Mouse (Mus musculus) brown adipose tissue, adult 24 weeks (tissue): ENCODE measurements around the gene Plbd1. TPM values are rescaled to one million over a fixed set of nuclear protein-coding genes. Genes with fewer than 3 reads are reported as not detected.

Source experiments
- H3K27ac ChIP-seq: fragments of 200-500 bp; replicated peaks from 2 replicates; pipeline ENCODE4 v1.5.1; 2012; ENCODE audit warnings: low read depth, mild to moderate bottlenecking, low read length
- H3K4me1 ChIP-seq: fragments of 200-500 bp; 2 replicates; pipeline ENCODE4 v1.6.1; 2012; ENCODE audit warnings: low read length, mixed read lengths; ENCODE audit not compliant: control insufficient read depth, insufficient read depth, insufficient read length
- H3K4me3 ChIP-seq: fragments of 200-500 bp; 2 replicates; pipeline ENCODE4 v1.5.1; 2012; ENCODE audit warnings: low read depth, mild to moderate bottlenecking, low read length, moderate library complexity; ENCODE audit not compliant: insufficient read depth
- polyA plus RNA-seq: library from polyadenylated mRNA; stranded (reverse); fragments of >200 nt; gene quantifications from 2 replicates; pipeline ENCODE4 v1.2.4, GENCODE M21; 2012; ENCODE audit not compliant: missing spikeins, insufficient read depth, insufficient read length

Plbd1 gene
- polyA plus RNA-seq, 1 experiment, result 251 TPM

DNA sequence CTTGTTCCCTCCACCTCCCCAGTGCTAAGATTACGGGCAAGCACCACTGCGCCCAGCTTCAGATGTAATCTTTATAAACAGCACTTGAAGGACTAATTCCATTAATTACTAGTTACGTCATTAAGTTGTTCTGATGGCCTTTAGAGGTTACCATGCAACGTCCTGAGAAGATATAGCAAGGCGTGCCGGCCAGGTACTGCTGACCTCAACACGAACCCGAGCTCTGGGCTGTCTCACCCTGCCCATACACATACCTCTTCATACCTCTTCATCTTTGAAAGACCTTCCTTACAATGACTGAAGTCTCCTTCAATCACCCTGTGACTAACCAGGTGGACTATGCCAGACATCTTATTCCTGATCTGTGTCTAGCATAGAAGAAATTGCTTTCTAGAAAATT lies 30.2 kb downstream of the Plbd1 start:
- H3K4me1 ChIP-seq, result no peaks in the 10 kb centered on the region
- H3K4me3 ChIP-seq, result no peak overlapping the region
- no peak overlapping the region for H3K27ac ChIP-seq

DNA sequence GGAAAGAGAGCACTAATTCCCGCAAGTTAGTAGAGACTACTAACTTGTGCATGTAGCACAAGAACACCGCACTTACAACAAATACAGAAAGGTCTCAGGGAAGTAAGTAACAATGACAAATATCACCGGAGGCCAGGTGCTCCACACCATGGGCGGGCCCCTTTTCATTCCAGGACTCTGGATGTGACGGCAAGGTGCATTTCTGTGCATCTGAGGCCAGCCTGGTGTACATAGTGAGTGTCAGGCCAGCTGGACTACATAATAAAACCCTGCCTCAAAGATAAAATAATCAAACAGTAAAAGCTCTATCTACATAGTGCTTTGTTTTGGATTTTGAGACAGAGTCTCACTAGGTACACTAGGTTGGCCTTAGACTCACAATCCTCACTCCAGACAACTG lies 32.1 kb downstream of the Plbd1 start:
- Histone ChIP-seq H3K27ac (no peak overlapping the region), H3K4me3 (no peak overlapping the region)

DNA sequence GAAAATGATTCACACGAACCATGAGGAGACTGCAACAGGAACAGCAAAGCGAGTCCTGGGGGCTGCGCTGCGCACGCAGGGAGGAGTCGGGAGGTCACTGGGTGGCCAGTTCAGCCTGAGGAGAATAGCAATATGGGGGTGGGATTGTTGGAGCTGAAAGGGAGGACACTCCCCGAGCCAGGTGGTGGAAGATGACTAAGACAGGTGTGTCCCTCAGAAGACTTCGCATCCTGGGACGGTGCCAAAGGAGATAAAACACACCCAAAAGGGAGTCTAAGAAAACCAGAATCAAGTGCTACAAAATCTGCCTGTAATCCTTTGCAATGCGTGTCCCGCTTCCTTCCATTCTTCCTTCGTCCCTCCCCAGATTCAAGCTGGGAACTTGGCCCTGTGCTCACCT lies 36.3 kb downstream of the Plbd1 start:
- Histone ChIP-seq H3K4me1 (no peaks in the 10 kb centered on the region), H3K4me3 (no peak overlapping the region), H3K27ac (no peak overlapping the region)

More for the DNA sequence above, 32.1 kb downstream of the Plbd1 start:
- no peaks in the 10 kb centered on the region for H3K4me1 ChIP-seq

DNA sequence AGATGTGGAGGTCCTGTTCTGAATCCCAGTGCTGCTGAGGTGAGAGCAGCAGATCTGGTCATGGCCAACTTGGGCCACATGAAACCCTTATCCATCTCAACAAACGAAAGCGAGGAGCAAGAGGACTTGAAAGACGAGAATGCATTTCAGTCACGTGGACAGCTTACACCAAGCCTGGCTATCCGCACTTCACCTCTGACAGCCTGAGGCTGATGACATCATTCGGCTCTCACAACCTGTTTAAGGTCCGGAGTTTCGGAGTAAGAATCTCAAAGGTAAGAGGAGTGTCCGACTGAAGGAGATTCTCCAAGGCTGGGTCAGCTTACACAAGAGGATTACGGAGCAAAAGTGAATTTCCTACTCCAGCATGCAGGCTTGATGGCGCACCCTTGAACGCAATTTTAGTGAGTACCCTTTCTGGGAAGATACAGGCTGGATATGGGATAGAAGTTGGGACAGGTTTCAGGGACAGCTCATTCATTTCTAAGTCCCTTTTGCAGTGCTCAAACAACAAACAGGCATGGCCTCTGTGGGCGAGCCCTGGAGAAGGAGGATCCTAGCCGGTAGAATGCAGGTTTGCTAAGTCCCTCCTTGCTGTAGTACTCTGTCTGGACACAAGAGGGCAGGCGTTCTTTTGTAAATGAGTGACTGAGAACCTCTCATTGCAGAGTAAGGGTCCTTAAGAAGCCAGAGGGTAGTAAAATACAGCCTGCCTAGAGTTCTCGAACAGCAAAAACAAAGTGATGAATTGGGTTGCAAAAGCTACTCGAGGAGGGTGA lies 41.2 kb downstream of the Plbd1 start:
- H3K4me3 ChIP-seq, result no peak overlapping the region
- no peak overlapping the region for H3K27ac ChIP-seq
- no peaks in the 10 kb centered on the region for H3K4me1 ChIP-seq

DNA sequence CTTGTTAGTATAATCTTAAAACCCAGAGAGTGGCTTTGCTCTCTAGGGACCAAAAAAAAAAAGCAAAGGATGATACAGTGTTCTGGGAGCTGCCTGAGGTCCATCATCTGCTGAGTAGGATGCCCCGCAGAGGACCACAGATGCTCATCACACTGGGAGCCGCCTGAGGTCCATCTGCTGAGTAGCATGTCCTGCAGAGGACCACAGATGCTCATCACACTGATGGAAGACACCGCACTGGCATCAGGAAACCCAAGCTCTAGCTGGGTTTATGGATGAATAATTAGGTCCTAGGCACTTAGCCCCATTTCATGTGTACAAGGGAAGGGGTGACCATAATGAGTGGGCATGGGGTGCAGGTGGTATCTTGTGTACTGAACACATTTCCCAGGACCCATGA lies 47.6 kb downstream of the Plbd1 start:
- Histone ChIP-seq H3K4me3 (no peak overlapping the region), H3K4me1 (no peaks in the 10 kb centered on the region), H3K27ac (no peak overlapping the region)

DNA sequence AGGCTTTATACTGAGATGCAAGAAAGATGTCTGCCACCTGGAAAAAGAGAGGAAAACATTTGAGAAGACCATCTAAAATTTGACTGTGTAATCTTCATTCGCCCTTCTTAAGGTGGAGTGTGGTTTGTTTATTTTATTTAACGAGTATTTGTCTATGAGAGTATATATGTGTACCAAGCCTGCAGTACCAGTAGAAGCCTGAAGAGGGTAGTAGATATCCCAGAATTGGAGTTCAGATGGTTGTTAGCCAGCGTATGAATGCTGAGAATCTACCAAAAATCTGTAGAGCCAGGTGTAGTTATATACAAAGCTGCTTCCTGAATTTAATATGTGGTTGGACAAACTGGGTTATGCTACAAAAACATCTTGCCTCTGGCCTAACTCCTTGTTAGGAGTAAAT lies 49.4 kb downstream of the Plbd1 start:
- H3K27ac ChIP-seq, result no peak overlapping the region
- no peaks in the 10 kb centered on the region for H3K4me1 ChIP-seq
- H3K4me3 ChIP-seq, result no peak overlapping the region

DNA sequence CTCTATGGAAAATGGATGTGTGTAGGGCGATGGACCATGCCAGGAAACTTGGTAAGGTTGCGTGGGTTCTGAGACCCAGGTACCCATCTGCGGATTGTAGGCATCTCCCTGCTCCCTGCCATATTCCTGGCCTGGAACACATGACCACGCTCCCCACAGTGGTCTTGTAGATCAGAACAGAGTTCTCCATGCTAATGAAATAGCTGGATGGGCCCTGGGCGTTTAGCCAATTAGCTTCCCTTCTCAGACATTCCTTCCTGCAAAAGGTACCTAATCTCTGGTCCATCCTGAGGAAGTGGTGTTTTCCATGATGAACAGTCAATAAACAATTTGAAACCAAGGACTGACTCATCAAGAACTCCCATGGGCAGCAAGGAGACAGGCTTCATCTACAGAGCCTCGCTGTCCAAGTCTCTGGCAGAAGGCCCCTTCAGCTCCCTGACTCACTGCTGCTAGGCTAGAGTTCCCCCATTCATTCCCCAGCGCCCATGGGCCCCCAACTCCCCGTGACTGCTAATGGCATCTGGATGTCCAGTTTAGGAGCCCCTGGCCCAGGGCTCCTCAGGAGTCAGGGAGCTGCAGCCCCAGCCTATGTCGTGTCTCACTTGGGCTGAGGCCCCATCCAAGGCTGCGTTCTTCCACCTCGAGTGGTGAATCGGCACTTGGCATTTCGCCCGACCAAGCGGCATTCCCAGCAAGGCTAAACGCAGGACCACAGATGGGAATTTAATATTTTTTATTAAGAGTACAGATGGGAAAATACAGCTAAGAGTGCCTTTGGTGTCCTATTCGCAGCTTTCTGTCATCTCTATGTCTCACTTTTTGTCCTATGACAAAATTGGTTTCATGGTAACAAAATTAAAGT lies 50.1 kb downstream of the Plbd1 start:
- Histone ChIP-seq H3K4me1 (no peaks in the 10 kb centered on the region), H3K27ac (no peak overlapping the region), H3K4me3 (no peak overlapping the region)

DNA sequence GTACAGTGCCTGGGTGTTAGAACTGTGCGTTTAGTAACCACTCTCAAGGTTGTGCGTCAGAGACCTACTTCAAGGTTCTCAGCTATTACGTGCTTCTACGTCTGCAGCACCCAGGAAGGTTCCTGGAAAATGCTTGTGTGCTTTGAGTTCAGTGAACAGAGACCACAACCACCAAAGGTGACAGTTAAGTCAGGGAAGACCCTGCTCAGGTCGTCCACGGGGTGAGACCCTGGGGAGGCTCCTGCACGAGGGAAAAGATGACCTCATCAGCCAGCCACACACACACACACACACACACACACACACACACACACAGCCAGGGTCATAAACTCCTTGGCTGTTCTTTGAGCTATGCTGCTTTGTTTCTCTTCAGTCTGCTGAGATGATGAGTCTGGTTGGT lies 59.1 kb downstream of the Plbd1 start:
- Histone ChIP-seq H3K4me1 (no peaks in the 10 kb centered on the region), H3K4me3 (no peak overlapping the region), H3K27ac (no peak overlapping the region)

DNA sequence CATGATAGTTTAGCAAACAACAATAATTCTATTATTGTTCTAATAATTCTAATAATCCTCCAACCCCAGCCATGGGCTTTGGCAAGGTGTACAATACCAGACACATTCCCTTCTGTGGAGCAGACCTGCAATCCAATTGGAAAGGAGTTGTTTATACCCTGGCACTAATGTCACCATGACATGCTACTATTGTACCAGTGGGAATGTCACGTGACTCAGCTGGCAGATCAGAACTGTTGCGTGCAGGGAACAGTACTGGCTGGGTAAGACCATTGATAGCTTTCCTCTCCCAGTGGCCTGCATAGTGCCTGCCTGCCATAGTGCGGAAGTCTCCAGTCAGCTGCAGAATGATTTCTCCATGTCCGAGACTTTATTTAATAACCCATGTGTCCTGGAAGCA lies 67.2 kb downstream of the Plbd1 start:
- Histone ChIP-seq H3K4me3 (no peak overlapping the region), H3K27ac (no peak overlapping the region), H3K4me1 (no peaks in the 10 kb centered on the region)

DNA sequence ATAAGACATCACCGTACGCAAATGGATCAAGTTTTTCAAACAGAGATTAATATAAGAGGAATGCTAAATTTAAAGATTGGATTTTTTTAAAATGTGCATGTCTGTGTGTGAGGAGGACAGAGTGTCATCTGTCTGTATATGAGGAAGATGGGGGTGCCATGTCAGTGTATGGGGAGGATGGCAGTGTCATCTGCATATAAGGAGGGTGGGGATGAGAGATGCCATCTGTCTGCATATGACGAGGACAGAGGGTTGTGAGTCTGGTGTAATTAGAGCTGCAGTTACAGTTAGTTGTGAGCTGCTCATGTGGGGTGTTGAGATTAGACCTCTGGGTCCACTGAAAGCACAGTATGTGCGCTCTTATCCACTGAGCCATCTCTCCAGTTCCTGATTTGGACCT lies 71.0 kb downstream of the Plbd1 start:
- H3K4me1 ChIP-seq, result no peaks in the 10 kb centered on the region
- no peak overlapping the region for H3K27ac ChIP-seq
- H3K4me3 ChIP-seq, result no peak overlapping the region

DNA sequence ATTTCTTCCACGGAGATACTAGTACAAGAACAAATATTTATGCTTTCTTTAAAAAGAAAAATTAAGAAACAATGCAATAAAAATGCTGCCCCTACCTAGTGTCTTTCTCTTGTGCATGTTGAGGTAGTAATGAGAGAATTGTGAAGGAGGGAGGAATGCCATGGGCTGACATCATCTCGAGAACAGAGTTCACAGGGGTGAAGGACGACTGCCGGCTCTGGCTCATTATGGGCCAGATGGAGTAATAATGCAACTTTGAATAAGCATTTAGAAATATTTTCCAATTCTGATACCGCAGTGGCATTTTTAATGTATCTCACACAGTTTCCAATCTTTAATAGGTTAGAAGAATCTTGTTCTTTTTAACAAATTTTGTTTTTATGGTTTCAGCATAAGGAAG lies 95.7 kb downstream of the Plbd1 start:
- H3K4me1 ChIP-seq, result no peaks in the 10 kb centered on the region
- H3K27ac ChIP-seq, result no peak overlapping the region
- no peak overlapping the region for H3K4me3 ChIP-seq

Other genes starting within 250 kb of the Plbd1 start
- not detected in 2 replicates for gene E330021D16Rik, start 246.4 kb downstream of the Plbd1 start, polyA plus RNA-seq
- gene Atf7ip, start 155.8 kb downstream of the Plbd1 start, polyA plus RNA-seq, result 13.8 and 15.4 TPM in 2 replicates
- gene Gucy2c, start 119.8 kb upstream of the Plbd1 start, polyA plus RNA-seq, result not detected in 2 replicates
- not detected in 2 replicates for gene Hist4h4, start 142.5 kb upstream of the Plbd1 start, polyA plus RNA-seq
- gene H2afj, start 146.3 kb upstream of the Plbd1 start, polyA plus RNA-seq, result 53.0 and 64.2 TPM in 2 replicates
- not detected in 2 replicates for gene BC049715, start 165.7 kb upstream of the Plbd1 start, polyA plus RNA-seq
- gene Wbp11, start 166.3 kb upstream of the Plbd1 start, polyA plus RNA-seq, result 21.2 and 23.2 TPM in 2 replicates
- not detected in 2 replicates for gene Smco3, start 173.5 kb upstream of the Plbd1 start, polyA plus RNA-seq
- gene Art4, start 195.8 kb upstream of the Plbd1 start, polyA plus RNA-seq, result not detected in 2 replicates
- gene Mgp, start 213.9 kb upstream of the Plbd1 start, polyA plus RNA-seq, result 126 and 205 TPM in 2 replicates